ENCODE assay signal across 14 mouse cellular contexts in genomic region chr15:31532331-31533021, GRCm38 (mm10). TPM values are rescaled to one million over a fixed set of nuclear protein-coding genes. Genes with fewer than 3 reads are reported as not detected.
DNase-seq lines count a peak whose midpoint lies in the region; ATAC-seq and TF ChIP-seq lines count a peak whose summit lies in the region.
"Had no signal": no experiment of that assay in that cellular context is flagged by ENCODE, and none has a peak within 500 bp of the region (broad histone marks: within the 10 kb centered on the region; RNA-seq: fewer than 3 reads in every experiment).

No protein-coding gene starts in this region.

- no peak overlapping the region for H3K27ac ChIP-seq in forebrain, embryonic 13.5 days
- H3K27ac ChIP-seq in forebrain, postnatal 0 days (ENCODE audit: low read depth, low read length), result no peak overlapping the region
- H3K27ac ChIP-seq in hindbrain, embryonic 16.5 days (ENCODE audit: low read depth, low read length), result no peak overlapping the region
- H3K27ac ChIP-seq in neural tube, embryonic 12.5 days, result no peak overlapping the region

- no peaks in the 10 kb centered on the region for H3K27me3 ChIP-seq in forebrain, embryonic 13.5 days
- no peaks in the 10 kb centered on the region for H3K27me3 ChIP-seq in forebrain, postnatal 0 days (ENCODE audit: insufficient read depth, low read length)
- no peaks in the 10 kb centered on the region for H3K27me3 ChIP-seq in hindbrain, embryonic 16.5 days (replicated peaks; ENCODE audit: control insufficient read depth, insufficient read depth, low read length)
- H3K27me3 ChIP-seq in neural tube, embryonic 12.5 days (replicated peaks), result no peaks in the 10 kb centered on the region
- H3K27me3 ChIP-seq: limb, embryonic 15.5 days had no signal

- peaks cover 39% of the 10 kb centered on the region for H3K4me1 ChIP-seq in forebrain, embryonic 13.5 days
- peaks cover 14% of the 10 kb centered on the region for H3K4me1 ChIP-seq in forebrain, postnatal 0 days (ENCODE audit: insufficient read depth)
- peaks cover 10% of the 10 kb centered on the region for H3K4me1 ChIP-seq in hindbrain, embryonic 16.5 days (ENCODE audit: control insufficient read depth, insufficient read depth, low read depth, low read length)
- H3K4me1 ChIP-seq in neural tube, embryonic 12.5 days, result peaks cover 35% of the 10 kb centered on the region

- H3K9me3 ChIP-seq in forebrain, embryonic 13.5 days (replicated peaks), result 0 out of 2 replicates have a peak, but pooled peaks cover 3% of the 10 kb centered on the region
- no peaks in the 10 kb centered on the region for H3K9me3 ChIP-seq in forebrain, postnatal 0 days (ENCODE audit: low read length)
- no peaks in the 10 kb centered on the region for H3K9me3 ChIP-seq in hindbrain, embryonic 16.5 days (ENCODE audit: control insufficient read depth, low read length)
- no peaks in the 10 kb centered on the region for H3K9me3 ChIP-seq in neural tube, embryonic 12.5 days
- H3K9me3 ChIP-seq: limb, embryonic 15.5 days had no signal

- H3K4me2 ChIP-seq in forebrain, embryonic 13.5 days, result peak overlapping the region; percentile 77; the same call in 1 of the 2 replicates
- H3K4me2 ChIP-seq in forebrain, postnatal 0 days (ENCODE audit: low read depth), result no peak overlapping the region
- peak overlapping the region; percentile 52; the same call in 1 of the 2 replicates for H3K4me2 ChIP-seq in hindbrain, embryonic 16.5 days (ENCODE audit: low read length)
- H3K4me2 ChIP-seq in neural tube, embryonic 12.5 days (replicated peaks), result peak overlapping the region; percentile 65; the same call in 1 of the 2 replicates

- TF ChIP-seq CTCF in forebrain, postnatal 0 days (IDR thresholded peaks at IDR 0.05; ENCODE audit: low read depth), result no peak

- no peak for DNase-seq in forebrain, postnatal 0 days
- peak; percentile 18 for DNase-seq in retina, postnatal 1 day
- no peak for DNase-seq in retina, embryonic 14.5 days (ENCODE audit: low spot score)
- no peak for DNase-seq in adrenal gland, postnatal 4 days (ENCODE audit: low spot score in 2 of 2)
- no peak for DNase-seq in layer of hippocampus, postnatal 25 days (ENCODE audit: extremely low spot score in 1 of 2, low spot score in 1 of 2)
- DNase-seq: adrenal gland, adult 2 months; cerebellum, adult 9-10 months; heart, postnatal 14 days; kidney, postnatal 4 days had no signal

- H3K9ac ChIP-seq in forebrain, embryonic 13.5 days, result no peak overlapping the region
- H3K9ac ChIP-seq in forebrain, postnatal 0 days, result no peak overlapping the region
- H3K9ac ChIP-seq in hindbrain, embryonic 16.5 days (ENCODE audit: low read depth, low read length), result no peak overlapping the region
- no peak overlapping the region for H3K9ac ChIP-seq in neural tube, embryonic 12.5 days

- H3K4me3 ChIP-seq in forebrain, embryonic 13.5 days, result peak overlapping the region; percentile 90; the same call in 1 of the 2 replicates
- no peak overlapping the region for H3K4me3 ChIP-seq in forebrain, postnatal 0 days (ENCODE audit: low read depth, low read length)
- H3K4me3 ChIP-seq in hindbrain, embryonic 16.5 days (ENCODE audit: low read length), result no peak overlapping the region
- H3K4me3 ChIP-seq in neural tube, embryonic 12.5 days, result no peak overlapping the region

- no peaks in the 10 kb centered on the region for H3K36me3 ChIP-seq in forebrain, embryonic 13.5 days (ENCODE audit: poor library complexity, severe bottlenecking)
- H3K36me3 ChIP-seq in forebrain, postnatal 0 days (ENCODE audit: insufficient read depth), result no peaks in the 10 kb centered on the region
- H3K36me3 ChIP-seq in hindbrain, embryonic 16.5 days (ENCODE audit: control insufficient read depth, insufficient read depth, low read length), result no peaks in the 10 kb centered on the region
- no peaks in the 10 kb centered on the region; the same call in 1 of the 2 replicates for H3K36me3 ChIP-seq in neural tube, embryonic 12.5 days
- H3K36me3 ChIP-seq: limb, embryonic 15.5 days had no signal

- 100% methylated on average over 2 of the region's 2 CpGs for WGBS in forebrain, embryonic 13.5 days
- WGBS in forebrain, postnatal 0 days, result 88% methylated on average over 2 of the region's 2 CpGs
- 94% methylated on average over 2 of the region's 2 CpGs for WGBS in hindbrain, embryonic 16.5 days
- 94% methylated on average over 2 of the region's 2 CpGs for WGBS in neural tube, embryonic 12.5 days

- ATAC-seq in forebrain, embryonic 13.5 days, result no peak
- ATAC-seq in forebrain, postnatal 0 days, result no peak
- no peak for ATAC-seq in hindbrain, embryonic 16.5 days
- ATAC-seq in neural tube, embryonic 12.5 days (ENCODE audit: low FRiP score, low read depth), result no peak

RNA-seq across cellular contexts. Expression of gene March6, which starts 1.6 kb away (rescaled TPM):
- polyA plus RNA-seq in forebrain, embryonic 13.5 days (2015; fragmentation: Nextera tagmentation; extraction: Ambion mirVana), result 57.5 and 66.4 TPM in 2 replicates
- total RNA-seq in forebrain, postnatal 0 days (2014; rRNA removed), result 149 and 209 TPM in 2 replicates
- polyA plus RNA-seq in forebrain, postnatal 0 days (2015; fragmentation: Nextera tagmentation; extraction: Ambion mirVana), result 38.4 and 60.2 TPM in 2 replicates
- 68.3 and 82.9 TPM in 2 replicates for polyA plus RNA-seq in hindbrain, embryonic 16.5 days (2015; fragmentation: Nextera tagmentation; extraction: Ambion mirVana)
- polyA plus RNA-seq in neural tube, embryonic 12.5 days (2016; fragmentation: Nextera tagmentation; extraction: Ambion mirVana), result 59.8 and 61.4 TPM in 2 replicates
- 100 to 1,000 TPM; 114 to 120 TPM for total RNA-seq in adrenal gland, postnatal 4 days (2021)
- 100 to 1,000 TPM; 186 to 189 TPM for total RNA-seq in layer of hippocampus, postnatal 25 days (2021)

RNA-seq across cellular contexts. Expression of gene Cmbl, which starts 32.7 kb away (rescaled TPM):
- polyA plus RNA-seq in forebrain, embryonic 13.5 days (2015; fragmentation: Nextera tagmentation; extraction: Ambion mirVana), result 2.1 TPM in 2 replicates
- total RNA-seq in forebrain, postnatal 0 days (2014; rRNA removed), result 26.3 and 27.2 TPM in 2 replicates
- 19.9 and 20.9 TPM in 2 replicates for polyA plus RNA-seq in forebrain, postnatal 0 days (2015; fragmentation: Nextera tagmentation; extraction: Ambion mirVana)
- polyA plus RNA-seq in hindbrain, embryonic 16.5 days (2015; fragmentation: Nextera tagmentation; extraction: Ambion mirVana), result 16.0 and 17.1 TPM in 2 replicates
- 2.1 and 3.0 TPM in 2 replicates for polyA plus RNA-seq in neural tube, embryonic 12.5 days (2016; fragmentation: Nextera tagmentation; extraction: Ambion mirVana)
- 100 to 1,000 TPM; 103 to 106 TPM for total RNA-seq in adrenal gland, postnatal 4 days (2021)
- 10 to 100 TPM; 10.1 to 13.5 TPM for total RNA-seq in layer of hippocampus, postnatal 25 days (2021)
- total RNA-seq: neutrophil, adult 5-6 weeks had no signal
